Mouse (Mus musculus): ENCODE measurements around the gene Gclc.

GRCm38 (mm10) chr9:77777622-77778021, 23.3 kb downstream of the Gclc start:
- TF ChIP-seq MAX (IDR thresholded peaks at IDR 0.05) (no peak), CTCF (IDR thresholded peaks at IDR 0.05; ENCODE audit: control insufficient read depth, insufficient read depth, insufficient read length) (no peak), USF1 (IDR thresholded peaks at IDR 0.05; ENCODE audit: low read depth) (no peak), MYOD1 (IDR thresholded peaks at IDR 0.05; ENCODE audit: control insufficient read depth, insufficient read length, low read depth) (no peak), CEBPB (IDR thresholded peaks at IDR 0.05; ENCODE audit: low read depth) (no peak)
